Mouse (Mus musculus) E14TG2a.4 (cell line): Measurements from ENCODE around the gene Gm12216.

Experiments used
- CTCF ChIP-seq: conservative IDR thresholded peaks from 2 replicates; pipeline ENCODE4 v1.5.1; 2014; ENCODE audit warnings: low read length
- NANOG ChIP-seq: IDR thresholded peaks from 2 replicates; pipeline ENCODE4 v1.6.1; 2014; ENCODE audit warnings: borderline replicate concordance, low read length, mixed read lengths
- POU5F1 ChIP-seq: IDR thresholded peaks from 2 replicates; pipeline ENCODE4 v1.6.1; 2014; ENCODE audit warnings: low read length, borderline replicate concordance

DNA sequence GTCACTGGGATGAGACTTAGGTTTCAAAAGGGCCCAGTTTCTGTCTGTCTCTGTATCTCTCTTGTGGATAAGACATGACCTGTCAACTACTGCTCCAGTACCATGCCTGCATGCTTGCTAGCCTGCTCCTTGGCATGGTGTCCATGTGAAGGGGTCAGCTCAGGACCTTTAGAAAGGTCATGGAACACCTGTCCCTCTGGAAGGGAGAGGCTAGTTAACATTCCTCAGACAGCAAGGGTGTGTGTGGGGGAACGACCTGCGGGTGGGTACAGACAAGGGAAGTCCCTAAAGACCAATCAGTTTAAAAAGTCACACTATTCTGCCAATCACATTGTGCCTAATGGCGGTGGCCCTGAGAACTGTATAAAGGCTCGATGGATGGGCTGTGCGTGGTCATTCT, 58.1 kb downstream of the Gm12216 start:
- no peak for TF ChIP-seq CTCF
- TF ChIP-seq POU5F1 = no peak
- TF ChIP-seq NANOG = no peak
